Mouse (Mus musculus): ENCODE data around the gene Cep164.
A peak's percentile ranks its signal among the peaks of the same experiment; 100 is the strongest.

Gene Cep164

DNA sequence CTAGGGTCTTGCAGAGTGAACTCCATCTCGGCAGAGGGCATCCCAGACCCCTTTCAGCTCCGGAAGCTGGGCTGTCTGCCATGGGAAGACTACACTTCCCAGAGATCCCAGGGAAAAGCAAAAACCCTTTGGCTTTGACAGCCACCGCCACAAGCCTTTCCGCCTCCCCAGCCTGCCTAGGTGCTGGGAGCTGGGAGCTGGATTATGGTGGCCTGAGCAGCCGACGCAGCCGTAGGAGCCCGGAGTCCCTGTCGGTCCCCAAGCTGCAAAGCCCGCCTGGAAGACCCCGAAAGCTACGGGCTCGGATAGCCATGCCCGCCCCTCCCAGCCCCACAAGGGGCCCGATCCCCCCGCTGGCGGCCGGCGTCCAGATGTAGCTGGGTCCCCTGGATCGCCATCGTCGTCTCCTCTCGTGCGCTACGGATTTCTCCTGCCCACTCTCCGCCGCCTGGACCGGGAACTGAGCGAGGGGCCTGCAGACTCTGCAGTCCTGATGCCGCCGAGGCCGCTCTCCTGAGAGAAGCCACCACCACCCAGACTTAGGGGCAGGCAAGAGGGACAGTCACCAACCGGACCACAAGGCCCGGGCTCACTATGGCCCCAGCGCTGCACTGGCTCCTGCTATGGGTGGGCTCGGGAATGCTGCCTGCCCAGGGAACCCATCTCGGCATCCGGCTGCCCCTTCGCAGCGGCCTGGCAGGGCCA lies 10.1 kb upstream of the Cep164 start, which contains the start of gene Bace1:
TSS of gene Bace1 (plus strand) at position 147 of the 705 bp plus-strand sequence.
- DNase-seq (ENCODE audit: low spot score): peak; percentile 84

DNA sequence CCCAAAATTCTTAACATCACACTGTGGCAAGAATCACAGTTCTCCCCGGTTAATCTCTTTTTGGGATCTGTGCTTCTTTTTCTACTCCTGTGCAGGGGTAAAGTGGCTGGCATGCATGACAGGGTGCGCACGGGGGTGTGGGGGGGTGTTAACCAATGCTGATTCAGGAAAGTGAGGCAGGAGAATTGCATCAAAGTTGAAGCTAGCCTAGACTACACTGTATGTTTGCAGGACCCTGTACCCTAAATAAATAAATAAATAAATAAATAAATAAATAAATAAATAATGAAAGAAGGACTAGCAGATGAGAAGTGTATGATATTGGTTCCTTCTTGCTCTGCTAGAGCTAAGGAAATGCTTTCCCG lies 9.6 kb upstream of the Cep164 start:
- no peak for DNase-seq (ENCODE audit: low spot score)

DNA sequence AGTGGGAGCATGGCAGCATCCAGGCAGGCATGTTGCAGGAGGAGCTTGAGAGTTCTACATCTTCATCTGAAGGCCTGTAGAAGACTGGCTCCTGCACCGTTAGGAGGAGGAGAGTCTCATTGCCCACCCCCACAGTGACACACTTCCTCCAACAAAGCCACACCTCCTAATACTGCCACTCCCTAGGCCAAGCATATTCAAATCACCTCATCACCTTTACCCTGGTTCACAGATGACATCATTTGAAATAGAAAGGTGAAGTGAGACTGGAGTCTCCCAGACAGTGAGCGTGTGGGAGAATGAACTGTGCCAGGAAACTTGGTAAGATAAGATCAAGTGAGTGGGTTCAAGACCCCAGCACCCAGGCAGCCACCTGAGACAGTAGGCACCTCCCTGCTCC lies 5.0 kb upstream of the Cep164 start:
- no peak for DNase-seq (ENCODE audit: low spot score)

DNA sequence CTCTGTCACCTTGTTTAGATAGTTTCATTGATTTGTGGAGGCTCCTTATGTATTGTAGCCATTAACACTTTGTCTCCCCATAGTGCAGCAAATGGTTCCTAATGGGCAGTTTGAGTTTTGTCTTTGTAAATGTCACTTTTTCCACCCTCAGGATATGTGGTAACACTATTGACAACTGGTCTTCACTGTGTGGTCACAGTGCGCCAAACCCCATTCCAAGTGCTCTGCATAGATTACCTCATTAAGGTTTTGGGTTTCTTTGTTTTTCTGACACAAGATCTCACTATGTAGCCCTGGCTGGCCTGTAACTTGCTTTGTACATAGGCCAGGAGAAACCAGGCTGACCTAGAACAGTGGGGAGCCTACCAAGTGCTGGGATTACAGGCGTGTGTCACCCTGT lies 4.4 kb upstream of the Cep164 start:
- no peak for DNase-seq (ENCODE audit: low spot score)

DNA sequence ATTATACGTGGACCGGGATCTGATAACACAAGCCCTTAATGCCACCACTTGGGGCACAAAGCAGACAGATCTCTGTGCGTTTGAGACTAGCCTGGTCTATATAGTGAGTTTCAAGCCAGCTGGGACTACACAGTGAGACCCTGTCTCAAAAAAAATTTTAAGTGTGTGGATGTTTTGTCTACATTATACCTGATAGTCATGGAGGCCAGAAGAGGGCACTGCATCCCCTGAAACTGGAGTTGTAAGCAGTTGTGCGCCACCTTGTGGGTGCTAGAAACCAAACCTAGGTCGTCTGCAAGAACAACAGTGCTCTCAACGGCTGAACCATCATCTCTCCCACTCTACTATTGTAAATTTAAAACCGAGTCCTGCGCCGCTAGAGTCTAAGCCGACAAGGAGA lies 616 bp upstream of the Cep164 start:
- peak; percentile 73 for DNase-seq (ENCODE audit: low spot score)

DNA sequence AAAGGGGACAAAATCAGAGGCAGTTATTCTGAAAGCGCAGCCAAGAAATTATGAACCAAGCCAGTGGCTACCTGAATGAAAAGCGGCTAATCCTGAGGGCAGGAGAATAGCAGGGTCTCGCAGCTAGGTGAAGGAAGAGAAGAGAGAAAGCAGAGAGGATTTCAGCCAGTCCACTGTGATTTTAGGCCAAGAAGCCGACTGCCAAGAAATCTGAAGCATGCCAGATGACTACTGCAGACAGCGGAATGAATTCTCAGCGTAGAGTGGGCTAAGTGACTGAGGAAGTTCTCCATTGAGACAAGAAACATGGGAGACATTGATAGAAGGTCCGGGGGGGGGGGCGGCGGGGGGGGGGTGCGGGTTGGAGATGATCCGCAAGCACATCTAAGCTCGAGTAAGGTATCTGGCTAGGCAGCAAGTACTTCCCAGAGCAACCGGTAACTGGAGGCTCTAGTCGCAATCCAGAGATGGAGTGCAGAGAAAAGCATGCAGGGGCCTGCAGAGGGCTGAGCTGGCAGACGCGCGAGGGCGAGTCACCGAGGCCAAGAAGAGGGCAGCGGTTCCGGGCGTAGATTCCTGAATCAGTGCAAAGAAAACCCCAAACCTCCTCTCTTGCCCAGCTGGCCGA lies 714 bp downstream of the Cep164 start:
- DNase-seq (ENCODE audit: low spot score): peak; percentile 54

DNA sequence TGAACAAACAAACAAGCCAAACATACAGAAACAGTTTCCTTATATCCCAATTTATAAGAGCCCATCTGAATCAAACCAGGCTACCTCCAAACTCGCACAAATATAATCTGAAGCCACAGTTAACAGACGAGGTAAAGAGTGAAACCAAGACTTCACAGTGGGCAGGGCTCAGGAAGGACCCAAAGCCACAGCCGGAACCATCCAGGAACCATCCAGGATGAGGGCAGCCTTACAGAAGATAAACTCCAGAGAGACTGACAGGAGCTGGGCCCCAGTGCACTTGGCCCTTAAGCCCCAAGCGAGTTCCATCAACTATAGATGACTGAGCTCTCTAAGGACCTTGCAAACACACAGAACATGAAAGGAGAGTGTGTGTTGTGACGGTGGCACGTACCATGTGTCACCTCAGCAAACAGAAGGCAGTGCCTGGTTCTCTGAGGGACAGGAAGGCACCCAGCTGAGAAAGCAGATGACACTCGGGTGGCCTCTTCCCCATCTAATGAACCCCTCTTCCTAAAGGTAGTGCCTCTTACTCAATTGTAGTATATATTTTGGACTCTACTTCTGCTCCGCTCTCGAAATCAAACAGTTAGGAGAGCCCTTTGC lies 10.0 kb downstream of the Cep164 start:
- DNase-seq (ENCODE audit: low spot score): no peak

DNA sequence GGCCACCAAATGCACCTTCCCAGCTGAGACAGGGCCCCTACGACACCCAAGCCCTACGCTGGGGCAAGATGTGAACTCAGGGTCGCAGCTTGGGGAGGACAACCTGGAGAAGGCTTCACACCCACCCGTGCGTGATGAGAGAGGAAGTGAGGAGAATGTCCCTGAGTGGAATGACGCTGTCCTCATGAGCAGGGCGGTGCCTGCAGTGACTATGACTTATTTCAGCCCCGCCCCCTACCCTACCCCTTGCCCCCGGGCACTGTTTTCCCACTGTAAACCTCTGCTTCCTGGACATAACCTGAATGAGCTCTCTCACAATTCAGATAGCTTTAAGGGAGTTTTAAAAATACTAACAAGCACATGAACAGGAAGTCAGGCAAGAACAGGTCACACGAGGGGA lies 13.0 kb downstream of the Cep164 start:
- DNase-seq (ENCODE audit: low spot score): no peak

DNA sequence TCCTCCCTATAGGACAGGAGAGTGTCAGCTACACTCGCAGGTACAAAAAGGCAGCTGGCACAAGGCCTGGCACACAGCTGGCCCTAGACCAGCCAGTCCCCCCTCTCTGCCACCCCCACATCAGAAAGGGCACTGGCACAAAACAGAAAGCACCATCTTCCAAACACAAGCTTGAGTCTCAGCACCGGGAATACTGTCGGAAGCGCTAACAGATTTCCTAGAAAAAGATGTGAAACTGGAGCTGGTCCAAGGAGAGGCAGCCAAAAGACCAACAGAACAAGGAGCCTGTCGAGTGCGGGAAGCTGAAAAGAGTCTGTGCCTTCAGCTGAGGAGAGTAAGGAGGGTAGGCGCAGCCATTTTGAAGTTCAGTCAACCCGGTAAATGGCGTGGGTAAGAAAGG lies 13.4 kb downstream of the Cep164 start:
- peak; percentile 31 for DNase-seq (ENCODE audit: low spot score)

DNA sequence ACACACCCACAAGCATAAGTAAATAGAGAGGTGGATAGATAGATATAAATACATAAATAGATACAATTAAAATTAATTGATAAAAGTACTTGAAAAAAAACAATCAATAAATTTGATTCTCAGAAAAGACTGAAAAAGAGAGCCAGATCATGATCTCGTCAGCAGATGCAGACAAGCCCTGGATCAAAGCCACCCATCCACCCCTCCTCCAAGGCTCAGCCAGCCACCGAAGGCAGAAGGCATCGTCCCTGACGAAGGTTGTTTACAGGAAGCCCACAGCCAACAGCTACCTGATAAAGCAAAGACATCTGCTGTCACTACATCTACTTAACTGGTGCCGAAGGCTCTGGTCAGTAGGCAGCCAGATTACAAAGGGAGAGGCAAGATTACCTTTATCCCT lies 16.5 kb downstream of the Cep164 start:
- no peak for DNase-seq (ENCODE audit: low spot score)

DNA sequence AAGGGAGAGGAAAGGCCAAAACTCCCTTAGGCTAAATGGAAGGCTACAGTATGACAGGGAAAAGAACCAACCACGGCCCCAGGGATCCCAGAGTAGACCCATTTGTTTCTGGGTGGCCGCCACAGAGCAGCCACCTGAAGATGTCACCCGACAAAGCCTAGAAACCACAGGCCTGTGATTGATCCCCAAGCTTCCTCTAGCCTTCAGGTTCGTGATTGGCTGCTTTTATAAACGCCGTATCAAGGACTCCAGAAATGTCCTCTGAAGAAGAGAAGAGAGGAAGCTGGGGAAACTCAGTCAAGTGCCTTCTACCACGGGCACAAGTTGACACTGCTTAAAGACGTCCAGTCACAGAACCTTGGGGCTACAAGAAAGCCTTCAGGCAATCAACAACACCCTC lies 20.7 kb downstream of the Cep164 start:
- no peak for DNase-seq (ENCODE audit: low spot score)

DNA sequence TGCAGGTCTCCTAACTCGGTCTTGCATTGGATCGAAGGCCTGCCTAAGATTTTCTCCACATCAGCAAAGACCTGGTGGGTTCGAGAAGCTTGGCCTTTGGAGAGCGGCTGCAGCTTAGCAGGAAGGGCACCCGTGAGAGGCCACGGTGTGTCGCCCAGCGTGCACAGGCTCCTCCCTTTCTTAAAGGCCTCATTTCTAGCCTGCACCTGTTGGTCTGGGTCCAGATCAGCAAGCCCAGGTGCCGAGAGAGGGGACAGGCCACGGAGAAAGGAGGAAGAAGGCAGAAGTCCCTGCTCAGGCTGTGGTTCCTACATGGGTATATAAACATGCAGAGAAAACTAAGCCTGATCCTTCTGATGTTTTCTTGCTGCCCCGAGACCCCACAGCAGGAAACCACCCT lies 21.2 kb downstream of the Cep164 start:
- no peak for DNase-seq (ENCODE audit: low spot score)

DNA sequence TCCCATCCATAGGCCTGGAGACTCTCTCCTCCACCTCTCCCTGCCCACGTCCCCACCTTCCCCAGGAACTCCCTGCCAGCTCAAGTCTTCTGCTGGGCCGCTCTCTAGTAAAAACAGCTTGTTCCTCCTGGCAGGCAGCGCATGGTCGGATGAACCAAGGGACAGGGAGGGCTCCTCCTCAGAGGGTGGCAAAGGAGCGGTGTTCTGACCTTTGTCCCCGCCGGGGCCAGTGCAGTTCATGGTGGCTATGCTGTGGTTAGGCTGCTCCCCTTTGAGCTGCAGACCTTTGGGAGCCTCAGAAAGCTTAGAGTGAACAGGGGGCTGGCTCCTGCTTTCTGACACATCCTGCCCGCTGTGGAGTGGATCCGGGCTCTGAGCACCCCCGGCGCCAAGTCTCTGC lies 21.6 kb downstream of the Cep164 start:
- no peak for DNase-seq (ENCODE audit: low spot score)

DNA sequence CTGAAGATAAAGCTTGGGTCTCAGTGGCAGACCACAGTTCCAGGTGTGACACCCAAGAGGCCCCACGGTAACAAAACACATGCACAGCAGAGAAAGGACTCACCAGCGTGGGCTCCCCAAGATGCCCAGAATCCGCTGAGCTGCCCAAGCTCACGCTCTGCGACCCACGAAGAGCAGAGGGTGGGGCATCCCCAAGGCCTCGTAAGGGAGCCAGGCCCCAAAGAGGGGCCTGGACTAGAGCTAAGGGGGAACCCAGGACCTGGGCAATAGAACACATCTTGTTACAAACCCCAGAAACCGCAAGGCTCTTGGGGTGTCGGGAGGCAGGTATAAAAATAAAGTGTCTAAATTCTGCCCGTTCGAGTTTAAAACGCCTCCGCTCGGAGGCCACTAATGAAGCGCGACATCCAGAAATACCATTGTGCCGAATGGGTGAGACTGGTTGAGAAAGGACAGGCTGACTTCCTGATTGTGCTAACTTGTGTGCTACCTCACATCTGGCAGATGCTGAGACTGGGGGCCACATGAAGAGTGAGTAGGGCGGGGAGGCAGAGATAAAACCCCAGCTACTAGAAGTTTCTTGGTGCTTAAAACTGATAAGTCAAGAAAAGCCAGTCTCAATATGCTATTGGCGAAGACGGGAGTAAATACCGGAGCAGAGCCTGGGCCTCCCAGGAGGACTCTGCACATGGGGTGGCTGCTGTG lies 25.3 kb downstream of the Cep164 start:
- DNase-seq (ENCODE audit: low spot score): no peak

DNA sequence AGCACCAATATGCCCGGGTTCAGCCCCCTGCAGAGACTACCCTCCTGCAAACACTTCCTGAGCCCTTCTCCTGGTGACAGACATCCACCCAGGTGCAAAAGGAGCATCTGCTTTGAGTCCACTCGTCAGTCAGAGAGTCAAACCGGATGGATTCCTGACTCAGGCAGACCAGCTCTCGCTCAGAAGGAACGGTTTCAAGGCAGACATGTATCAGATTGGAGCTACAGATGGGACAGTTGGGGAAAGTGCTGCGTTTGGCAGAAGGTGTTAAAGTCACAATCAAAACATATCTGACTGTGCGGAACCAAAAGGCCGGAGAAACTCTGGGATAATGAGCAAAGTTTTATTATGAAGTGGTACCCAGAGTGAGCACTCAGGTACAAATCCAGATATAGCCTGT lies 29.1 kb downstream of the Cep164 start:
- no peak for DNase-seq (ENCODE audit: low spot score)

DNA sequence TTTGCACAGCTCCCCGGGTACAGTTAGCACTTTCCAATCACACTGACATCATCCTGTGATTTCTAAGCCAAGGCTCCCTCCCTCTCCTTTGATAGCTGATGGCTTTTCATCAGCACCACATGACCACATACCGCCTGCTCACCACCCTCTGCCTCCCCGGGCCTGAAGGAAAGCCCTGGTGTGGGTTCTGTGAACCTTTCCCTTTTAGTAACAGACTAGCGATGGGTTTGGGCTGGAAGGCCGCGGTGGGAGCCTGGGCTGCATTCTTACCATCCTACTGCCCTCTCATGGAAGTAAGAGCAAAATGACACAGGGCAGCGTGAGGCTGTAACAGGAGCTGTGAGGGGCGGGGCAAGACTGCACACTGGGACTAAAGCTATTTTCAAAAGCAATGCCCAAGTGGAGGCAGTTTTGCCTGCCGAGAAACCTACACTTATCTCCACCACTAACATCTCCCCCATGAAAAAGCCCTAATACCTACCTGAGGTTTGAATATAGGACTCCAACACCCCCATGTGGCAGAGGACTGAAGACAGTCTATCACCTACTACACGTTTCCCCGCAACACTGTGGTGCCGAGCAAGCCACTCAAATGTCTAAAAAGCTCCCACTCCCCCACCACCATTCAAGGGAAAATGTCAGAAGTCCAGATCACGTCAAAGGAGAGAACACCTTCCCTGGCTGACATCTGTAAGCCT lies 29.9 kb downstream of the Cep164 start:
- peak; percentile 8 for DNase-seq (ENCODE audit: low spot score)

DNA sequence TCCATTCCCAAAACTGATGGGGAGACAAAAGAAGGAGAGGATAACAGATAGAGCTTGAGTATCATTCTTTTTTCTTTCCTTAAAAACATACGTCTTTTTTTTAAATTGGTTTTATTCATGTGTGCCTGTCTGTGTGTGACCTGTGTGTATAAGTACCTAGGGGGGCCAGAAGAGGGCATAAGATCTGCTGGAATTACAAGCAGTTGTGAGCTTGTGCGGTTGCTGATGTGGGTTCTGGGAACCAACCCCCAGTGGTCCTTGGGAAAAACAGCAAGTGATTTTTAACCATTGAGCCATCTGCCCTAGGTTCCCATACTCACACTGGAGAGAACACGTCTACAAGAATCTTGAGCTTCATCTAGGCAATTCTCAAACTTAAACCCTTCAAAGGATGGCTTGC lies 31.2 kb downstream of the Cep164 start:
- no peak for DNase-seq (ENCODE audit: low spot score)

DNA sequence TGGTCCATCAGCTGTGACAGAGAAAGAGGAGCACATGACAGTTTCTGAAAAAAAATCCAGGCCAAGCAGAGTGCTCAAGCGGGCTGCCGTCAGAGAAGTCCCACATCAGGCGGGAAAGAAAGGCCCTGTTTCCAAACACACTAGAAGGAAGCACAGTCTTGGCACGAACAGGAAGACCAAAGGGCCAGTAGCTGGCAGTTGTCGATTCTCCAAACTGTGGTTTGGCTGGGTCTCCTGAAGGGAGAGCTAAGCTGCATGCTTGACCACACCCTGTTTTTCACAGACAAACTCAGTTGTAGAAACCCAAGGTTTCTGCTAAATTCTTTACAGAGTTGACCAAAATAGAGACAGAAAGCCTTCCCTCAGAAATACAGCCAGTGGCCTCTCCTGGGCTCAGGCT lies 32.8 kb downstream of the Cep164 start:
- DNase-seq (ENCODE audit: low spot score): peak; percentile 84

DNA sequence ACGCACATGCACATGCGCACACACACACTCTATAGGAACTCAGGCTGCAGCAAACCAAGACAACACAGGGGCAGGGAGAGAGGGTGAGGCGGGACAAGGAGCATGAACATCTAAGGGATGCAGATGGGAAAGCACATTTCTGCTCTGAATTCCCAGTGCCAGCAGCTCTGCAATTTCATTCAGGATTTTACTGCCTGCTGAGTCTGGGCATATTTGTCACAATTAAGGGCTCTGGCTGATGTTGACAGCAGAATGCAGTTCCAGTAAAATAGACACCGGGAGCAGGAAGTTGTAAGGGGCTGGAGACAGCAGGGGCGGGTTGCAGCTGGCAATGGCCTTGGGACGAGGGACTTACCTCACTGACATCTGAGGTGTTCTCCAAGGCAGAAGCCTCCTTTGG lies 34.8 kb downstream of the Cep164 start:
- no peak for DNase-seq (ENCODE audit: low spot score)

DNA sequence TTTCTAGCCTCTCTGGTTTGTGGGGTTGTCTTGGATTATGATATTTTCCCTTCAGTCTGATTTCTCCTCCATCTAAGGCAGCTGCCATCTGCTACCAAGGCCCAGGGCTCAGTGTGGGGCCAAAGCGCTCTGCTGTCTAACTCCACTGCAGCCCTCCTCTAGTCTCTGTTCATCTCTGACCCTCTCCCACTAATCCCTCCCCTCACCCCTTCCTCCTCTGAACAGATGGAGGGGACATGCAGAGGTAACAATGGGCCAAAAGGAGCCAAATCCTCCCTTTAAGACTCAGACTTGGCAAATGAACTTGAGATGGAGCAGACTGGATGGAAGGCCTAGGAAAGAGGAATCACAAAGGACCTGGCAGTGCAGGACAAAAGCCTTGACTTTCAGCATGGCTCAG lies 36.3 kb downstream of the Cep164 start:
- DNase-seq (ENCODE audit: low spot score): no peak

DNA sequence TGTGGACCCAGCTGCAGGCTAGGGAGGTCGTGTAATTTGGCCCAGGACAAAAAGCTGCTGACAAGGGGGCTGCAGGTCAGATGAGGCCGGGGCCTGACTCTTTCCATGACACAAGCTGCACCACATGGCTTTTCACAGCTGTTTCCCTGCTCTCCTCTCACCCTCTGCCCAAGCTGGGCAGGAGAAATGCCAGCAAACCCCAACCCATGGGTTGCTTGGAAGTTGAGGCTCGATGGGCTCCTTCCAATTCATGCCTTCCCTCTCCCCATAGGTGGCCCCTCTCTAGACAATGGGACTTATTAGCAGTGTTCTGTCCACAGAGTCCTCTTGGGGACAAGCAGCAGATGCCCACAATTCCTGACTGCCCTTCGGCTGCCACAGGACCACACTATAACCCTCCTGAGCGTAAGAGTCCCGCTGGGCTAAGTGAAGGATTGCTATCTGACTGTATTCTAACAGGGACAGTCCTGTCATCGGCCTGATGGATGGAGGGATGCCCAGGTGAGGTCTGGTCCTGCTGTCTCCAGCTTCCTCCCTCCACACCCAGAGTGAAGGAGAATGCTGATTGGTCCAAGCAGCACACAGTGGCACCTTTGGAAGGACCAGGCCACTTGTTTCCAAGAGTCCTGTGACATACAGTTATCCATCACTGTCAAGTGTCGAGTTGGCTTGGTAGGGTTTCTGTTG lies 36.9 kb downstream of the Cep164 start:
- no peak for DNase-seq (ENCODE audit: low spot score)

DNA sequence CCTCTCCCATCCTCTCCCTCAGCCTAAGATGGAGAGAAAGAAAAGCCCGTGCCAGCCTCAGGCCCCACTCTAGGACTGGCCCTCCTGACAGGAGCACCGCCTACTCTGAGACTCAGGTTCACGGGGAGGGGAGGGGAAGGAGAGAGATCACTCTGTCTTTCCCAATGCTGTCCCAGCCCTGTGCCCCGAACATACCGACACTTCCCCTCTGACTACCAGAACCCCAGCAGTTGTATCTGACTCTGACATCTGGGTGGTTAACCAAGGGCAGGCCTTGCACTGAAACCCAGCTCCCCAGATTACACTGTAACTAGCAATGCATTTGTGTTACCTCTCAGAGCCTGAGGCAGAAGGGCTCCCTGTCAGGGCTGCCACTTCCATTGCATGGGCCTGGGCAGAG lies 40.1 kb downstream of the Cep164 start:
- DNase-seq (ENCODE audit: low spot score): no peak

Measured in adipocyte (in vitro differentiated cells).